In the genomic region with DNA sequence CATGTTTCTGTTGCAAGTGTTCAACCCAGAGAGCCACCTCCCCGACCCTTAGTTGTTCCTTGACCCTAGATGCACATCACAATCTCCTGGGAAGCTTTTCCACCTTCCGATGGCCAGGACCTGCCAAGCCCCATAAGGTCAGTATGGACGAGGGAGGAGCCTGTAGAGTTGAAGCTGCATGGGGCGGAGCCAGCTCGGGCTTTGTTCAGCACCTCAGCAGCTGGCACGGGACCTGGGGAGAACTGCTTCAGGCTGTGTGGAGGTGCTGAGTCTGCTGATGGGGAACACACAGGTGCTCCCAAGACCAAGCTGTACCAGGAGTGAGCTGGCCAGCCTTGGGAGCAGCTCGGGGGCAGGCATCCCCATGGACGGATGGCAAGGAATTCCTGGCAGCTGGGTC, we compare ENCODE assay signal across 13 mouse cellular contexts.
"Had no signal": no experiment of that assay in that cellular context is flagged by ENCODE, and none has a peak within 500 bp of the region (broad histone marks: within the 10 kb centered on the region; RNA-seq: fewer than 3 reads in every experiment).

No protein-coding gene starts in this region.

- H3K9me3 ChIP-seq: limb, embryonic 12.5 days; liver, embryonic 13.5 days; lung, embryonic 15.5 days; midbrain, embryonic 12.5 days; neural tube, embryonic 15.5 days had no signal

- H3K4me2 ChIP-seq: limb, embryonic 12.5 days; liver, embryonic 13.5 days; lung, embryonic 15.5 days; midbrain, embryonic 12.5 days; neural tube, embryonic 15.5 days had no signal

- DNase-seq: kidney, postnatal 14 days; layer of hippocampus, adult 9-11 months; liver; liver, embryonic 13.5 days; liver, postnatal 0 days; lung, postnatal 14 days; thymus, postnatal 36 days had no signal

- H3K4me1 ChIP-seq: megakaryocyte, embryonic 14.5 days had no signal

- ATAC-seq: liver, postnatal 0 days had no signal

- H3K36me3 ChIP-seq: liver, embryonic 13.5 days; lung, embryonic 15.5 days; midbrain, embryonic 12.5 days; neural tube, embryonic 15.5 days had no signal

- H3K4me3 ChIP-seq: limb, embryonic 12.5 days; liver, embryonic 13.5 days; lung, embryonic 15.5 days; megakaryocyte, embryonic 14.5 days; midbrain, embryonic 12.5 days; neural tube, embryonic 15.5 days had no signal

- H3K27ac ChIP-seq: limb, embryonic 12.5 days; liver, embryonic 13.5 days; lung, embryonic 15.5 days; macrophage; midbrain, embryonic 12.5 days; neural tube, embryonic 15.5 days had no signal

- H3K9ac ChIP-seq: limb, embryonic 12.5 days; liver, embryonic 13.5 days; liver, postnatal 0 days; lung, embryonic 15.5 days; midbrain, embryonic 12.5 days; neural tube, embryonic 15.5 days had no signal

- H3K27me3 ChIP-seq: limb, embryonic 12.5 days; liver, embryonic 13.5 days; lung, embryonic 15.5 days; megakaryocyte, embryonic 14.5 days; neural tube, embryonic 15.5 days had no signal
